Mouse (Mus musculus) adrenal gland, adult 18-20 months (tissue): Measurements from ENCODE around the gene Gm26920. TPM values are rescaled to one million over a fixed set of nuclear protein-coding genes. Genes with fewer than 3 reads are reported as not detected.

Experiments
- microRNA-seq, 2 experiments: library from miRNA; unstranded; fragments of <30 nt; microRNA quantifications; one replicate each; pipeline ENCODE4 v1.2.0; 2021; ENCODE audit warnings: borderline number of aligned reads in 2 of 2
- total RNA-seq, 2 experiments: library from RNA; stranded (reverse); gene quantifications; 1 replicate in 1 of 2; 2 replicates in 1 of 2; pipeline ENCODE4 v1.2.3; 2021

Gene Gm26920
- total RNA-seq, 2 experiments from 2014 or later, result not detected

Small RNA genes within 50 kb of the gene (microRNA-seq; reads per million reads assigned to microRNA genes)
- gene Gm23368, result 0 reads per million in 2 experiments

Other genes with a start within 250 kb of the Gm26920 start
- 1 to 10 TPM in 1 of 2 experiments, under 1 TPM in 1; 0.53 to 2.2 TPM for gene Zfp940, start 236.7 kb downstream of the Gm26920 start, total RNA-seq
- 1 to 10 TPM; 6.3 to 6.8 TPM for gene Zfp420, start 230.4 kb downstream of the Gm26920 start, total RNA-seq
- 10 to 100 TPM in 1 of 2 experiments, 1 to 10 TPM in 1; 9.2 to 10.2 TPM for gene Zfp27, start 183.8 kb downstream of the Gm26920 start, total RNA-seq
- gene Zfp383, start 182.2 kb downstream of the Gm26920 start, total RNA-seq, result 1 to 10 TPM; 5.2 to 5.8 TPM
- 10 to 100 TPM in 1 of 2 experiments, 1 to 10 TPM in 1; 8.6 to 10.0 TPM for gene Zfp74, start 136.3 kb downstream of the Gm26920 start, total RNA-seq
- gene Zfp568, start 106.5 kb downstream of the Gm26920 start, total RNA-seq, result 10 to 100 TPM in 1 of 2 experiments, 1 to 10 TPM in 1; 8.9 to 10.6 TPM
- 1 to 10 TPM; 3.0 TPM for gene Zfp14, start 39.0 kb downstream of the Gm26920 start, total RNA-seq
- 1 to 10 TPM; 2.0 to 2.3 TPM for gene Zfp82, start 17.5 kb downstream of the Gm26920 start, total RNA-seq
- gene Zfp566, start 117 bp upstream of the Gm26920 start, total RNA-seq, result 1 to 10 TPM; 2.9 to 4.1 TPM
- gene Zfp260, start 4.4 kb upstream of the Gm26920 start, total RNA-seq, result 10 to 100 TPM; 38.4 to 45.1 TPM
- 1 to 10 TPM; 3.2 to 5.1 TPM for gene Zfp382, start 31.5 kb upstream of the Gm26920 start, total RNA-seq
- gene Zfp146, start 79.3 kb upstream of the Gm26920 start, total RNA-seq, result 10 to 100 TPM; 48.5 to 54.2 TPM
- gene Cox7a1, start 93.7 kb upstream of the Gm26920 start, total RNA-seq, result 100 to 1,000 TPM; 349 to 810 TPM
- 100 to 1,000 TPM; 575 to 621 TPM for gene Capns1, start 108.4 kb upstream of the Gm26920 start, total RNA-seq
- gene Polr2i, start 141.5 kb upstream of the Gm26920 start, total RNA-seq, result 10 to 100 TPM; 51.1 to 64.1 TPM
- 10 to 100 TPM; 86.2 to 93.6 TPM for gene Tbcb, start 141.9 kb upstream of the Gm26920 start, total RNA-seq
- gene Ovol3, start 145.3 kb upstream of the Gm26920 start, total RNA-seq, result not detected
- under 1 TPM; 0.38 to 0.46 TPM for gene Thap8, start 189.7 kb upstream of the Gm26920 start, total RNA-seq
- 1 to 10 TPM; 4.9 to 6.7 TPM for gene Wdr62, start 190.0 kb upstream of the Gm26920 start, total RNA-seq
- gene Clip3, start 201.3 kb upstream of the Gm26920 start, total RNA-seq, result 10 to 100 TPM; 22.6 to 24.3 TPM
- gene Alkbh6, start 218.3 kb upstream of the Gm26920 start, total RNA-seq, result 10 to 100 TPM; 56.3 to 74.8 TPM
- gene Syne4, start 224.4 kb upstream of the Gm26920 start, total RNA-seq, result 10 to 100 TPM; 21.8 to 31.5 TPM
- 1 to 10 TPM in 1 of 2 experiments, under 1 TPM in 1; 0.63 to 1.0 TPM for gene E130208F15Rik, start 231.3 kb upstream of the Gm26920 start, total RNA-seq
- 10 to 100 TPM in 1 of 2 experiments, 1 to 10 TPM in 1; 8.8 to 12.0 TPM for gene Sdhaf1, start 233.5 kb upstream of the Gm26920 start, total RNA-seq